Mouse (Mus musculus) bone marrow macrophage, adult 2 months (primary cell): ENCODE measurements around the gene Helq.

Experiments used
- CTCF ChIP-seq: IDR thresholded peaks from 2 replicates; pipeline ENCODE4 v1.5.1; 2012; ENCODE audit warnings: low read depth, mild to moderate bottlenecking, low read length, moderate library complexity
- POLR2A ChIP-seq: IDR thresholded peaks from 2 replicates; pipeline ENCODE4 v1.6.1; 2012; ENCODE audit warnings: mild to moderate bottlenecking, low read depth, low read length, borderline replicate concordance

GRCm38 (mm10) chr5:100776900-100777299 is 21.5 kb downstream of the Helq start:
- TF ChIP-seq POLR2A (no peak), CTCF (no peak)
